Comparison of ENCODE assay signal across 14 mouse cellular contexts in genomic region chr9:90027709-90028108, GRCm38 (mm10). TPM values are rescaled to one million over a fixed set of nuclear protein-coding genes. Genes with fewer than 3 reads are reported as not detected.
A peak's percentile ranks its signal among the peaks of the same experiment; 100 is the strongest.
DNase-seq lines count a peak whose midpoint lies in the region; ATAC-seq and TF ChIP-seq lines count a peak whose summit lies in the region.
"Had no signal": no experiment of that assay in that cellular context is flagged by ENCODE, and none has a peak within 500 bp of the region (broad histone marks: within the 10 kb centered on the region; RNA-seq: fewer than 3 reads in every experiment).

No protein-coding gene starts in this region.

- ATAC-seq in liver, postnatal 0 days: no peak
- ATAC-seq in liver, embryonic 11.5 days (replicated peaks; ENCODE audit: low FRiP score): no peak
- ATAC-seq in megakaryocyte progenitor cell, adult 5-6 weeks (replicated peaks; ENCODE audit: poor library complexity): peak; percentile 66
- no peak for ATAC-seq in erythroid progenitor cell, adult 5-6 weeks (replicated peaks; ENCODE audit: low FRiP score, poor library complexity, severe bottlenecking)

- peak; percentile 31; the same call in 1 of the 2 replicates for TF ChIP-seq CTCF in gastrocnemius, adult 2 months (IDR thresholded peaks at IDR 0.05)
- TF ChIP-seq CTCF in liver, postnatal 0 days (IDR thresholded peaks at IDR 0.05; ENCODE audit: low read depth): peak; percentile 49
- TF ChIP-seq CTCF in CH12.LX (conservative IDR thresholded peaks at IDR 0.05 in 1 of 2, IDR thresholded peaks at IDR 0.05 in 1 of 2; ENCODE audit: low read depth in 2 of 2, low read length in 2 of 2): peak; percentile 45 to 51; a peak in 3 of 4 replicates

- H3K9ac ChIP-seq in liver, postnatal 0 days (replicated peaks): no peak overlapping the region
- H3K9ac ChIP-seq in liver, embryonic 11.5 days (ENCODE audit: low read depth, low read length): no peak overlapping the region
- H3K9ac ChIP-seq in CH12.LX (ENCODE audit: insufficient read depth, low read depth): no peak overlapping the region
- H3K9ac ChIP-seq: liver, embryonic 13.5 days had no signal

- no peak overlapping the region for H3K4me2 ChIP-seq in liver, postnatal 0 days (ENCODE audit: low read depth, low read length)
- H3K4me2 ChIP-seq in liver, embryonic 11.5 days: no peak overlapping the region
- H3K4me2 ChIP-seq in CH12.LX (ENCODE audit: insufficient read depth, low read depth, poor library complexity, severe bottlenecking): no peak overlapping the region
- H3K4me2 ChIP-seq: liver, embryonic 13.5 days had no signal

- no peak for TF ChIP-seq POLR2A in CH12.LX (IDR thresholded peaks at IDR 0.05; ENCODE audit: low read depth, low read length)

- dilution Hi-C loops in CH12.LX (cut with MboI; ENCODE audit: extremely low pct_ligation_motif_present, extremely low pct_unique_long_range_greater_than_20kb, low sequenced_read_pairs): no loop called here

- H3K4me3 ChIP-seq in gastrocnemius, adult 2 months: no peak overlapping the region
- H3K4me3 ChIP-seq in liver, postnatal 0 days (ENCODE audit: low read depth, low read length): no peak overlapping the region
- no peak overlapping the region for H3K4me3 ChIP-seq in liver, embryonic 11.5 days (ENCODE audit: low read depth, low read length)
- no peak overlapping the region for H3K4me3 ChIP-seq in CH12.LX (replicated peaks in 1 of 3; ENCODE audit: low read depth in 2 of 3, low read length in 2 of 3, poor library complexity in 1 of 3)
- H3K4me3 ChIP-seq: liver, embryonic 13.5 days; megakaryocyte, embryonic 14.5 days had no signal

- H3K9me3 ChIP-seq in liver, postnatal 0 days (ENCODE audit: low read length): no peaks in the 10 kb centered on the region
- H3K9me3 ChIP-seq in liver, embryonic 11.5 days (ENCODE audit: control insufficient read depth, low read length): no peaks in the 10 kb centered on the region
- no peaks in the 10 kb centered on the region for H3K9me3 ChIP-seq in CH12.LX (replicated peaks; ENCODE audit: low read length)
- H3K9me3 ChIP-seq: liver, embryonic 13.5 days had no signal

- in situ Hi-C loops in CH12.LX (cut with MboI; ENCODE audit: low pct_ligation_motif_present, low pct_unique_long_range_greater_than_20kb, low sequenced_read_pairs): no loop called here

- no peak for DNase-seq in gastrocnemius, adult 2 months
- DNase-seq in gastrocnemius, postnatal 14 days: no peak
- DNase-seq in liver, postnatal 0 days: no peak
- DNase-seq in liver, embryonic 11.5 days (ENCODE audit: low spot score): no peak
- DNase-seq in CH12.LX (ENCODE audit: extremely low read depth): no peak
- DNase-seq in retina, embryonic 14.5 days (ENCODE audit: low spot score): no peak
- DNase-seq: cerebellum, adult 8-10 months; gastrocnemius, postnatal 36 days; kidney, adult 9 months; liver, embryonic 13.5 days; right cerebral cortex, postnatal 14 days had no signal

- no peak; the same call in none of the 2 replicates for TF ChIP-seq RAD21 in CH12.LX (IDR thresholded peaks at IDR 0.05; ENCODE audit: low read depth, low read length)

- TF ChIP-seq EP300 in liver, postnatal 0 days (IDR thresholded peaks at IDR 0.05; ENCODE audit: low read depth): no peak
- TF ChIP-seq EP300 in CH12.LX (IDR thresholded peaks at IDR 0.05; ENCODE audit: low read length): no peak

- H3K36me3 ChIP-seq in liver, postnatal 0 days (replicated peaks; ENCODE audit: insufficient read depth, low read length): no peaks in the 10 kb centered on the region
- H3K36me3 ChIP-seq in liver, embryonic 11.5 days (ENCODE audit: control insufficient read depth, insufficient read depth, low read length): no peaks in the 10 kb centered on the region
- H3K36me3 ChIP-seq in CH12.LX (replicated peaks in 1 of 2; ENCODE audit: control insufficient read depth in 1 of 2, insufficient read depth in 1 of 2, low read length in 1 of 2): no peaks in the 10 kb centered on the region
- H3K36me3 ChIP-seq: liver, embryonic 13.5 days had no signal

- no peaks in the 10 kb centered on the region for H3K4me1 ChIP-seq in liver, postnatal 0 days (ENCODE audit: insufficient read depth)
- H3K4me1 ChIP-seq in liver, embryonic 11.5 days (replicated peaks; ENCODE audit: control insufficient read depth, insufficient read depth, low read length): no peaks in the 10 kb centered on the region
- H3K4me1 ChIP-seq in CH12.LX (ENCODE audit: control insufficient read depth in 1 of 2, insufficient read depth in 2 of 2): peaks cover 4 to 20% of the 10 kb centered on the region in 2 experiments; a peak in 3 of 4 replicates
- H3K4me1 ChIP-seq: liver, embryonic 13.5 days; megakaryocyte, embryonic 14.5 days had no signal

- no peaks in the 10 kb centered on the region for H3K27me3 ChIP-seq in liver, postnatal 0 days (ENCODE audit: insufficient read depth, low read length)
- H3K27me3 ChIP-seq in liver, embryonic 11.5 days (replicated peaks; ENCODE audit: control insufficient read depth, insufficient read depth, low read length): no peaks in the 10 kb centered on the region
- H3K27me3 ChIP-seq in CH12.LX (replicated peaks): no peaks in the 10 kb centered on the region
- H3K27me3 ChIP-seq: liver, embryonic 13.5 days; megakaryocyte, embryonic 14.5 days had no signal

- H3K79me2 ChIP-seq in CH12.LX (replicated peaks; ENCODE audit: control insufficient read depth, extremely low read depth, insufficient read depth, poor library complexity, severe bottlenecking): no peaks in the 10 kb centered on the region

- WGBS in liver, postnatal 0 days (ENCODE audit: insufficient replicate concordance): 83% methylated on average over 6 of the region's 6 CpGs
- 81% methylated on average over 6 of the region's 6 CpGs for WGBS in liver, embryonic 11.5 days

- no peak overlapping the region for H3K27ac ChIP-seq in gastrocnemius, adult 2 months
- H3K27ac ChIP-seq in liver, postnatal 0 days (ENCODE audit: low read depth): no peak overlapping the region
- H3K27ac ChIP-seq in liver, embryonic 11.5 days (ENCODE audit: low read depth, low read length): no peak overlapping the region
- no peak overlapping the region for H3K27ac ChIP-seq in CH12.LX (ENCODE audit: insufficient read depth, low read depth)
- H3K27ac ChIP-seq: liver, embryonic 13.5 days had no signal

- intact Hi-C loops in gastrocnemius, adult 2 months (cut with DNase I): no loop called here
- intact Hi-C loops in gastrocnemius, postnatal 14 days (cut with DNase I; ENCODE audit: low total_unique reads): no loop called here

TF ChIP-seq in CH12.LX, 34 proteins besides CTCF, POLR2A, EP300 and RAD21:
- TF ChIP-seq USF2 (conservative IDR thresholded peaks at IDR 0.05; ENCODE audit: low read depth, low read length) (no peak), MAZ (IDR thresholded peaks at IDR 0.05; ENCODE audit: low read depth, low read length) (no peak), ZKSCAN1 (IDR thresholded peaks at IDR 0.05; ENCODE audit: borderline replicate concordance, low read depth, low read length) (no peak), NELFE (IDR thresholded peaks at IDR 0.05; ENCODE audit: low read depth, low read length) (no peak), GABPA (IDR thresholded peaks at IDR 0.05; ENCODE audit: insufficient replicate concordance, low read depth, low read length) (no peak), NRF1 (IDR thresholded peaks at IDR 0.05; ENCODE audit: low read depth, low read length) (no peak), SMC3 (IDR thresholded peaks at IDR 0.05; ENCODE audit: low read depth, low read length) (no peak; the same call in 1 of the 2 replicates), RCOR1 (conservative IDR thresholded peaks at IDR 0.05; ENCODE audit: low read depth, low read length) (no peak)

RNA-seq across cellular contexts. Expression of gene Ctsh, which starts 26.2 kb away (rescaled TPM):
- 10 to 100 TPM in 1 of 2 experiments, 1 to 10 TPM in 1; 9.9 to 13.5 TPM for total RNA-seq in gastrocnemius, adult 2 months (2021)
- total RNA-seq in gastrocnemius, postnatal 14 days (2021): 10 to 100 TPM; 20.9 to 22.6 TPM
- 328 and 355 TPM in 2 replicates for polyA plus RNA-seq in liver, postnatal 0 days (2015; fragmentation: Nextera tagmentation; extraction: Ambion mirVana)
- 19.1 and 22.7 TPM in 2 replicates for polyA plus RNA-seq in liver, embryonic 11.5 days (2014; fragmentation: Nextera tagmentation; extraction: Ambion mirVana)
- 133 and 168 TPM in 2 replicates for total RNA-seq in CH12.LX (2012; rRNA removed)
- total RNA-seq in CH12.LX (2014; rRNA removed): 244 and 256 TPM in 2 replicates
- polyA plus RNA-seq in CH12.LX (2012; ENCODE audit: insufficient read length, low read depth): 267 and 316 TPM in 2 replicates
- 78.9 and 96.1 TPM in 2 replicates for total RNA-seq in megakaryocyte progenitor cell, adult 5-6 weeks (2015)
- 44.7 and 52.8 TPM in 2 replicates for total RNA-seq in megakaryocyte progenitor cell, adult 5-6 weeks (2017)
- total RNA-seq in erythroid progenitor cell, adult 5-6 weeks (2015; ENCODE audit: low replicate concordance): 44.7 and 53.2 TPM in 2 replicates
- total RNA-seq in erythroid progenitor cell, adult 5-6 weeks (2017; ENCODE audit: low replicate concordance): 21.3 and 23.9 TPM in 2 replicates
